Mouse (Mus musculus) left cerebral cortex, postnatal 10 days (tissue): ENCODE data around the gene Wdsub1. TPM values are rescaled to one million over a fixed set of nuclear protein-coding genes. Genes with fewer than 3 reads are reported as not detected.
"Not testable (repeated sequence)": the region's sequence is repeated elsewhere in the genome, so short reads cannot be mapped to it uniquely, and the experiment has no call there.

ENCODE experiments used
- DNase-seq, 2 experiments: peaks; one replicate each; pipeline ENCODE4 v3.0.0; 2021 to 2022; ENCODE audit warnings: low spot score in 2 of 2, mixed read lengths in 1 of 2; ENCODE audit errors: extremely low spot score in 1 of 2
- intact Hi-C: fragments of 180-260 bp; cut with DNase I; formaldehyde crosslinking; loops from one replicate; pipeline ENCODE4 v1.15.1; 2025
- total RNA-seq, 2 experiments: library from RNA; stranded (reverse); gene quantifications; 2 replicates each; pipeline ENCODE4 v1.2.3; 2021

Wdsub1 gene
- total RNA-seq, result 10 to 100 TPM; 12.3 to 12.8 TPM

DNA sequence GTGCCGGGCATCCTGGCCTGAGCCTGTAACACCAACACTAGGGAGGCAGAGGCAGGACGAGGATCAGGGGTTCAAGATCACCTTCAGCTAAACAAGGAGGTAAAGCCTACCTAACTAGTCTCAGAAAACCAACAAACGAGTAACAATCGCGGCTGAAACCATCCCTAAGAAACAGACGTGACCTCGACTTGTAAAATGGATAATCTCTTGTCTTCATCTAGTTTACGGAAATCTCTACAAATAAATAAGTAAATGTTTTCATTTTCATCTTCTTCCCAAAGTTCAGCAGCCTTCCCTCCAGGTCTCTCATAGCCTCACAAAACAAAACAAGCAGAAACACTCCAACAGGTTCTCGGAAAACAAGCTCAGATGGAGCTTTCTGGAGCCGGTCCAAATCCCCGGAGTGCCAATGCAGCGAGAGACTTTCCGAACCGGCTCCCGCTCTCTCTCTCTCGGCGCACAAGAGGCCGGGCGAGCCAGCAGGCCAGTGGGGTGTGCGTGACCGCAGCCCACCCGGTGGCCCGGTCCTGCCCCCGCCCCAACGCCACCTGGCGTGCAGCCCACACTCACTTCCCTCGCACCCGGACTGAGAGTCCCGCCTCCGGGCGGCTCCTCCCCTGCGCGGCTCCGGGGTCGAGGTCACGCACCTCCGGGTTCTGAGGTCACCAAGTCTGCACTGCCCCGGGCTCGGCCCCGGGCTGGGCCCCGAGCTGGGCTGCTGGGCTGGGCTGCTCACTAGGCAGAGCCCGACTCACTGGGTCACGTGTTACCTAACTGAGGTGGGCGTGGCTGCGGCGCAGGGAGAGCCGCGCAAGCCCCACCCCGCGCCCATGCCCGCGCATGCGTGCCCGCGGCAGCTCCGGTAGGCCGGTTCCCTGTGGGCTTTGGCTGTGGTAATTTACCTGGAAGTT is at the start of gene Wdsub1:
TSS of gene Wdsub1 (minus strand) at position 761 of the 911 bp plus-strand sequence.
- peak; percentile 83 to 97 for DNase-seq
- intact Hi-C loops, result no loop called here

DNA sequence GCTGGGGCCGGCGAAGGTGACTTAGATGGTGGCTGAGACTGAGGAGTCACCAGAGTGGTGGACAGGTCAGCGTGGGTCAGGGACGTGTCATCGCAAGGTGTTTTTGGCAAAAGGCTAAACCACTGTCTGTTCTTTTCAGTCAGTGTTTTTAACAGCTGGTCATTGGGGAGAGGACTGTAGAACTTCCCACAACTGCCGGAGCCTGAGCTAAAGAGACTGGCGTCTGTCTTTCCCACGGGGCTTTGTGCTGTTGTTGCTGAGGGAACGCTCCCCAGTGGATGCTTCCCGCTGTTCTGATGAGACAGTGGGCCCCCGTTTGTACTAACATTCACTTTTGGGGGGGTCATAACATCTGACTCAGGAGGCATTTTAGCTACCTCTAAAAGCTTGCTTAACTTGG is 31.2 kb upstream of the Wdsub1 start:
- intact Hi-C loops, result no loop called here
- DNase-seq, result no peak

DNA sequence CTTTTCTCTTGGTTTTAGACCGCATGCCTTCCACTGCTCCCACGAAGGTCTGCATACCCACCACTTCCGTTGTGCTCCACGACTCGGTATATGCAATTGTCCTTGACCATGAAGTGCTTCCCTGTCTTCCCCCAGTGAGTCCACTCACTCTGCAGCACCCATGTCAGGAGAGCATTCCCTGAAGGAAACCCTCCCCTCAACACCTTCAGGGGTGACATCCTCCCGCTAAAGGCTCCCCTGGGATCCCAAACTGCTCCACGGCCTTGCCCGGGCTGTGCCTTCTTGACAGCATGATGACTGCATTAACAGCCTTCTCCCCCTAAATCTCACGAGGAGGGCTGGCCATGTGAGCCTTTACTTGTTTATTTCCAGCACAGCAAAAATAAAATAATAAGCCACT is 25.7 kb upstream of the Wdsub1 start:
- intact Hi-C loops, result no loop called here
- DNase-seq, result no peak

DNA sequence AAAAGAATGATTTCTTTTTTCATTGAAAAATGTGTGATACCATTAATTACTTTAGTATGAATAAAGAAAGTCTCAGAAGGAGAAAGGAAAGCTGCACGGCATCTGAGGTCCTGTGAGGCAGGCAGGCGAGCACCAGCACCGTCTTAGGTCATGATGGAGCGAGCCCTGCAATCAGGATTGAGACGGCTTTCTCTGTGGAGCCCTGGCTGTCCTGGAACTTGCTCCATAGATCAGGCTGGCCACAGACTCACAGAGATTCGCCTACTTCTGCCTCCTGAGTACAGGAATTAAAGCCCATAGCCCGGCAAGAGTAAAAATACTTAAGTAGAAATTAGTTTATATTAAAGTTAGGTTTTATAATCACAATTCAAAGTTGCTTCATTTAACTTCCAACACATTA is 21.6 kb upstream of the Wdsub1 start:
- intact Hi-C loops, result no loop called here
- DNase-seq, result no peak

DNA sequence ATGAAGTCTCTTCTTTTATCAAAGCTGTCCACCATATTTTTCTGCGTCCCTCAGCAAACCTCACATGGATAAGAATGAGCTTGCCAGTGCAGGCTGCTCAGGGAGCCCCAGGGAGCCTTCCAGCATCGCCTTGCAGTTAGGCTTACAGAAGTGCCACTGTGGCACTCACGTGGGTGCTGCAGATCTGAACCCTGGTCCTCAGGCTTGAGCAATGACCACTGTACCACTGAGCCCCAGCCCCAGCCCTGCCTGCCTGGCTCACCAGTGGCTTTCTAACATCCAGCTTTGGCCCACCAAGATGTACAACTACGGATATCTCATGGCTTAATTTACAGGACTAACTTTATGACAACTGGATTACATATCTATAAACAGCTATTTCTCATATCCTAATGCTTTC is 16.3 kb upstream of the Wdsub1 start:
- no peak for DNase-seq
- intact Hi-C loops, result no loop called here

DNA sequence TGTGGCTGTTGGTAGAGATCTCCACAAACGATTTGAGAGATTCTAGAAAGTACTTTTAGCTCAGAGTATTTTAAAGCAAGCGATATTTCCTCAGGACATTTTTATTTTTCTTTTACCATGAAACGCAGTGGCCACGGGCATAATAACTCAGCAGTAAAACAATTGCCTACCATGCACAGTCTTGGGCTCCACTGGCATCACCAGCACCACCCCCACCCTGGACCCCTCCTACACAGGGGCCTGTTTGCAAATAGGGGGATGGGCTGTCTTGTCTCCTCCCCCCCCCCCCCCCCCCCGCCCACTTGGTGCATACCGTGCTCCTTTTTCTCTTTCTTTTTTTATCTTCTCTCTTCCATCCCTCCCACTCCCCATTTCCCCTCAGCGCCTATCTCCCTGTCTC is 15.7 kb upstream of the Wdsub1 start:
- intact Hi-C loops, result no loop called here
- DNase-seq, result no peak

DNA sequence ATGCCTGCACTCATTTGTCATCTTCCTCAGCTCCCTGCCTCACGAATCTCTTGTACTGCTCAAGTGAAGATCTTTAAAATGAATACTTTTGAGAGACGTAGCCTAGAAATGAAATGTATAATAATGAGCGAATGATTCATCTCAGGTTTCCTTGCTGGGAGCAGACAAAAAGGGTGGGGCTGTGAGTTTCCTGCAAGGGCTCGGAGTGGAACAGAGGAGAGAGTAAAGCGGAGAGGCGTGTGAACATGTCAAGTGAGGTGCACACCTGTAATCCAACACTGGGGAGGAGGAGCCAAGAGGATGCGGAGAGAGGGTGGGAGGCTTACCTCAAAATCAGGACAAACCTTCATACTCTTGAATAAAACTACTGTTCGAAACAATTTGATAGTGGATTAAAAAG is 14.4 kb upstream of the Wdsub1 start:
- intact Hi-C loops, result no loop called here
- no peak for DNase-seq

DNA sequence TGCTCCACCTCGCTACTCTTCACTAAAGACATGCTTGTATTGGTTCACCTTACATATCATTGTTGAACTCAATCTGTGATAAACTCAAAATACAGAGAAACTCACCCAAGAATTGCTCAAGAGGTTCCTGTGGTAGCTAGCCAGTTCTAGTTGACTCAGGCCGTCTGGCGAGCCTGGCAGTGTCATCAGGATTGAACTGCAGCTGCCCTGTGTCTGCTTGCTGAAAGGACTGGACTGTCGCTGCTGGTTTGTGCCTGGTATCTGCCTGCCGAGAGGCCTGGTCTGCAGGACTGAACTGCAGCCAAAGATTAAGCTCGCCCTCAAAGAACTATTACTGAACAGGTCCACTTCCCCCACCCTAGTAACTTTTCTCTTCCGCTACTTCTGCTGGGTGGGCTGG is 14.0 kb upstream of the Wdsub1 start:
- DNase-seq, result no peak

DNA sequence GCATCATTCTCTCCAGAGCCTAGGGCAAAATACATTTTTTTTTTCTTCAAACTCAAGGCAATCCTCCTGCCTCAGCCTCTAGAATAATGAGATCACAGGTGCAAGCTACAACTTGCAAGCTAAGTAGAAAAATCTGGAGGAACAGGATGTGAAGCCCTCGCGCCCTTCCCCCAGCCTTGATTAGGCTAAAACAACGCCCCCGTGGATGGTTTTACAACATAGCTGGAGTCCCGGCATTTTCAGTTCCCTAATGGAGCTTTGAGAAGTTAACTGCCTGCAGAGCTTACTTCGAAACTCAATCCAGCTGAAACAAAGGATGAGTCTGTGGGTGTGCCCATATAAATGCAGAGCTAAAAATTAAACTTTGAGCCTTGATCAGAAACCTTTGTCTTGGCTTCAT is 7.3 kb upstream of the Wdsub1 start:
- no peak for DNase-seq
- intact Hi-C loops, result no loop called here

More for the DNA sequence above, 14.0 kb upstream of the Wdsub1 start:
- intact Hi-C loops, result no loop called here

DNA sequence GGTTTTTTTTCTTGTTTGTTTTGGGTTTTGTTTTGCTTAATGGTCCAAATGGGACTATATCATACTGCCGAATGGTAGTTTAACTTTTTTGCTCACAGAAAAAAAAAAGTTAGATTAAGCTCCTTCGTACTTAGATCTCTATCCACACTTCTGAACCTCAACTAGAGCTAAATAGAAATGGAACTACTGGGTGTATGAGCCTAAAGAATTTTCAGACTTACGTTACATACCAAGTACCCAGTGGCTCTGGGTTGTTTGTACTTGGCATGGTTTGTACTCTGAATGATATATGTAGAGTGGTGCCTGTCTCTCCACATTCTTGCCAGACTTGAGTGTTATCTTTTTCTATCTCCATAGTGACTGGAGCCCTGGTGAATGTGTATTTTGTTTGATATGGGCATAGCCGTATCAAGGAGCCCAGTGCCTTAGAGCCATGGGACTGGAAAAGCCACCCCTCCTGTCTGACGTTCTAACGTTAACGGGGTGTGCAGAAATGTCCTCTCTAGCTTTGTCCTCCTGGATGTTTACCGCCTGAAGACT is 421 bp upstream of the Wdsub1 start:
- DNase-seq, result no peak
- intact Hi-C loops, result no loop called here

DNA sequence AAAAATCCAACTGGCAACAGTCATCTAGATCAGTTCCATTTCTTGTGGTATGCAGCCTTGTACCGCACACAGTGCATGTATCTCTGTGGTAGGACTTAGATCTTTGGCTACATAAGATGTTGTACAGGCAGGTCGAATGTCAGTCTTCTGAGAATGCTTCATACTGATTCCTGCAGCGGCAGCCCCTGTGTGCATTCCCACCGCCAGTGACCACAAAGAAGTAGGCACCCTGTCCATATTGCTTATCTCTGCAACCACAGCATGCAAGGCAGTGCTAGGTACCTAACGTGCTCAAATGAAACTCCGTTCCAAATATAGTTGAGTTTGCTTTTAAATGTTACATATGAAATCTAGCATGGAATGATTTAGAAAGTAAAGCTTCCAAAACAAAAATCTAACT is 987 bp downstream of the Wdsub1 start:
- intact Hi-C loops, result no loop called here
- DNase-seq, result no peak

DNA sequence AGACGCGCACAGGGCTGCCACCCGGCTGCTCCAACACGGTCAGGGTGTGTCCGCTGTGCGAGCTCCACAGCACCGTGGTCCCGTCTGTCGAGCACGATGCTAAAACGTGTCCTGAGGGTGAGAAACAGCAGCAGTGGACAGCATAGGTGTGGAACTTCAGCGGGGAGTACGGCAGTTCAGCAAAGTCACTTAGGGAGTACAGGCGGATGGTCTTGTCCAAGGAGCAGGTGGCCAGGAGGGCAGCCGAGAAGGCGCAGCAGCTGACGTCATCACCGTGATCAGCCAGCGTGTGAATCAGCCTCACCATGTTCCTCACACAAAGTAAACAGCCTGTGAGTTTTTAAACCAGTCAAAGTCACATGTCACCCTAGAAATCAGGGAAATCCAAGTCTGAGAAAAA is 4.2 kb downstream of the Wdsub1 start:
- no peak for DNase-seq
- intact Hi-C loops, result no loop called here

DNA sequence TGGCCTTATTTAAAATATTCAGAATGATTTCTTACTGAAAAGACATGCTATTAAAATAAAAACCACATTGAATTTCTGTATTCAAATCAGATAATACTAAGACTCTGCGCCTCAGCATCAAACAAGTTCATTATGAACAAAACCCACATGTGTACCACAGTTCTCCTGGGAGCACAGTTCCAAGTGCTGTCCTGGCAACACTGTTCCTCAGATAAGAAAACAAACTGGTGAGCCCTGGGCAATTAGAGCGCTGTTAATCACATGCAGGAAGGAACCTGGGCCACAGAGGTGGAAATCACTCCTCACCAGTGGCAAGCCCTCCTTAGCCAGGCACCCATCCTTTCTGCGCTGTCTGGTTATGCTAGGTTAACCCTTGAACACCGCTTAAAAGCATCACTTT is 5.1 kb downstream of the Wdsub1 start:
- intact Hi-C loops, result no loop called here
- DNase-seq, result no peak

DNA sequence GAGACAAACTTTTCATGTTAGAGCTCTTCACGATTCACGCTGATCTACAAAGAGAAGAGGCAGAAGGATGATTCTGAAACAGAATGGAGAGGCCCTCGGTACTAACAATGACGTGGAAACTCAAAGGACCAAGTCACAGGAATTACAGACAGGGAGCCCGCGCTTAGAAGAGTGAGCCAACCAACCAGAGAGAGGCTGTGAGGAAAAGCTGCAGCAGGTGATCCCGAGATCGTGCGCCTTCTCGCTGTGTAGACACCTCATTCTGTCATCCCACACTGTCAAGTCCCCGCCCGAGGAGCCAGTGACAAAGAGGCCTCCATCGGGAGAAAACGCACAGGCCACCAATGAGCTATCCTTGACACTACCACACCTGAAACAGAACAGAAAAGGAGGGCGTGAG is 5.9 kb downstream of the Wdsub1 start:
- intact Hi-C loops, result no loop called here
- no peak for DNase-seq

DNA sequence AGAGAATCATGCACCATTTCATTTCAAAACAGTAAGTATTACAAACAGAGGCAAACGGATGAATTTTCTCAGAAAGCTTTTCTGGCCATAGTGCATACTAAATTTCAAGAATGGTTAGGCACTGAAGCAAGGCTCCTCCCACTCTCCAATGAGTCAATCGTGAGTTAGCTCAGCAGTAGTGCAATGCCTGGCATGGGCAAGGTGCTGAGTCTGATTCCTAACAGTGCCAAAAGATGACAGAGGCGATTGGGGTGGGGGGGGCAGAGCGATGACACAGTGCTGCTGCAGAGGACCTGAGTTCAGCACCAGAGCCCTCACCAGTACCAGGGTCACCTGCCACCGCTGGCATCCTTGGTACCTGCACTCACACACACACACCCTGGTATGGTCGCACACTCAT is 11.9 kb downstream of the Wdsub1 start:
- no peak for DNase-seq
- intact Hi-C loops, result no loop called here

DNA sequence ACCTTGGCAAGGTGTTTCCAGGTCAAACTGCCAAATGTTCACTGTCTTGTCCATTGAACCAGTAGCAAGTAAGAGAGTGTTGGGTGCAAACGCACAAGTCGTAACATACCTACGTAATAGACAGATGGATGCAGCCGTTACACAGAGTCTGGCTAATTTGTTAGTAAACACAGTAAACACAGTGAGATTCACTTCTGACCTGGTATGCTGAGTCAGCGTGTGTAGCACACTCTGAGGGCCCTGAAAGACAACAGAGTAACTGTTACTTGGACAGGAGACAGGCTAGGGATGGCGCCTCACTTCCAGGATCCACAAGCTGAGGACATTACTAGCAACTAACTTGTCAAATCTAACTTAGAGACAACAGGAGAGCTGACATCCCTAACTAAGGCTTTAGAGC is 19.8 kb downstream of the Wdsub1 start:
- DNase-seq, result no peak
- intact Hi-C loops, result no loop called here

DNA sequence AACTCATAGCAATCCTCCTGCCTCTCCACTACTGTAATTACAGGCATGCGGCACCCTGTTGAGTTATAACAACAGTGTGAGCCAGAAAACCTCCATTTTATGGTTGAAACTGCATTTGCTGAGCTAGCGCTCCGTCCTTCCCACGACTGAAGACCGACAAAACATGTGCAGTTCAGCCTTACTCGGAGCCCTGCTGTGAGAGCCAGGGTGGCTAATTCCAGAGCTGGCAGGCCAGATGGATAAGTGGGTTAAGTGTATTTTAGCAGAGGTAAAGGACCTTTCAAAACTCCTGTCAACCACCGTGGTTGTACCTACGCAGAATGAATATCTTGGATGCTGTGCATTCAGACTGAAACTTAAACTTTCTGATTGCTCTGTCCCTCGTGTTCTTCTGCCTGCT is 28.0 kb downstream of the Wdsub1 start:
- intact Hi-C loops, result no loop called here
- DNase-seq, result no peak

DNA sequence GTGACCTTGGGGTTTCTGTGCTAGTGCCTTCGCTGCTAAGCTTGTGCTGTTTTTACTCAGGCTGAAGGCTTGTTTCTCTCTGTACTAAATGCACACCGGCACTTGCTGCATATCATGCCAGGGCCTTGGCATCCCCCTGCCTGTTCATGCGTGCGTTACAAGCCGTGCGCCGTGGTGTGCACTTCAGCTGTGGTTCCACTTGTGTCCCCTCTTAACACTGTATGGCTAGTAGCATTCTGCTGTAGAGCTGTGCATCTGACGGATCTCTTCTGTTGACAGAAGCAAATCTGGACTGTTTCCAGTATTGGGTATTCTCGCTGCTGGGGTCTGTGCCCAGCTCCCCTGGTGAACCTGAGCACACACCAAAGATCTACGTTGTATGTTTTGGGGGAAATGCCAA is 28.8 kb downstream of the Wdsub1 start:
- no peak for DNase-seq
- intact Hi-C loops, result no loop called here

DNA sequence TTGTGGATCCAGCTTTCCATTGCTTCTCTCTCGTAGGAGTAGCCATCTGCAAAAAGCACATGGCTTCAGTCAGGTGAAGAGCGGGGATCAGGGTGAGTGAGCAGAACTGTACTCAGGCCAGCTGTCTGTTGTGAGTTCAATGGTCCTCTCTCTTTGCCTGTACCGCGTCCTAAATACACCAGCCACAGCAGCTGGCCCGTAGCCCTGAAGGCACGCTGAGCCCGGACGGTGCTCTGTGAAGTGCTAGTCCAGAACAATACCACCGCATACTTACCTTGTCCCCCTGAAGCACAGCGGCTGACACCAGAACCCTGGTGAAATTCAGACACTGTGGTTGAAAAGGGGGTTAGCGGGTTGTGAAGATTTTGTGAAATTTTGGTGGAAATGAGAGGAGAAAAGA is 29.5 kb downstream of the Wdsub1 start:
- intact Hi-C loops, result no loop called here
- no peak for DNase-seq

DNA sequence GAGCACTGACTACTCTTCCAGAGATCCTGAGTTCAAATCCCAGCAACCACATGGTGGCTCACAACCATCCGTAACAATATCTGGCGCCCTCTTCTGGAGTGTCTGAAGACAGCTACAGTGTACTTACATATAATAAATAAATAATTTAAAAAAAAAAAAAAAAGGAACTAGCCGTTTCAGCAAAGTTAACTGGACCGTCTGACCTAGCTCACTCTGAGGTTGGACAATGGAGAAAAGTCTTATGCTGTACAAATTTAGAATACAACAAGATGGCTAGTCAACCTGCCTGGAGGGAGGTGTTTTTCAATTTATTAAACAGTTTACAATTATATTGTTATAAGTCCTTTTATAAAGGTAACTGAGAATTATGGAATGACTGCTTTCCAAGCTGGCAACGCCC is 30.5 kb downstream of the Wdsub1 start:
- intact Hi-C loops, DNase-seq: not testable (repeated sequence)

DNA sequence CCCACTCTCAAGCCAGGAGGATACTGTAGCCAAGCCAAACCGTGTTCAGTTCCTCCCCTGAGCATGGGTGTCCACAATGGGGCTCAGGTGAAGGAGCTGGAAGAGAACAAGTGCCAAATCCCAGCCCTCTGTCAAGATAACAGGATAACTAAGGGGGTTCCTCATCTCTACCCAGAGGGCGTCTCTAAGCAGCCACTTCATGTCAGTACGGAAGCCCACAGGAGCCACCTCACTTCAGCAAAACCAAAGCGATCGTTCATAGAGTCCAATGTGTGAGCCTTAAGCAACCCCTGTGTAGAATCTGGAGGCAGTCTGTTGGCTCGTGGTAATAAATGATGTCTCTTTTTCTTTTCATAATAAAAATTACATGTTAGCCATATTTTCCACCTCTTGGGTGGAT is 38.5 kb downstream of the Wdsub1 start:
- no peak for DNase-seq
- intact Hi-C loops, result no loop called here
